Mouse (Mus musculus) heart, postnatal 0 days (tissue): ENCODE measurements around the gene Irf3. TPM values are rescaled to one million over a fixed set of nuclear protein-coding genes. Genes with fewer than 3 reads are reported as not detected.

Experiments used
- ATAC-seq: fragments of 200-750 bp; cut with Nextera tagmentation; 2 replicates; pipeline ENCODE4 v1.8.0; 2017; ENCODE audit warnings: low read depth, moderate number of reproducible peaks, moderate library complexity; ENCODE audit not compliant: insufficient read depth
- DNase-seq: peaks from one replicate; pipeline ENCODE4 v3.0.0-alpha.2; 2016; ENCODE audit warnings: low spot score
- H3K27ac ChIP-seq: fragments of 300-500 bp; sonication (generic); 2 replicates; pipeline ENCODE4 v1.5.1; 2014; ENCODE audit warnings: low read depth, mild to moderate bottlenecking
- H3K27me3 ChIP-seq: fragments of 300-500 bp; sonication (generic); 2 replicates; pipeline ENCODE4 v1.6.1; 2014; ENCODE audit warnings: low read length, mixed read lengths; ENCODE audit not compliant: control insufficient read depth, insufficient read depth
- H3K36me3 ChIP-seq: fragments of 300-500 bp; sonication (generic); replicated peaks from 2 replicates; pipeline ENCODE4 v1.6.1; 2014; ENCODE audit warnings: low read length, mixed read lengths; ENCODE audit not compliant: control insufficient read depth, insufficient read depth
- H3K4me1 ChIP-seq: fragments of 300-500 bp; sonication (generic); 2 replicates; pipeline ENCODE4 v1.6.1; 2014; ENCODE audit warnings: antibody characterized with exemption; ENCODE audit not compliant: control insufficient read depth, insufficient read depth
- H3K4me2 ChIP-seq: fragments of 300-500 bp; sonication (generic); 2 replicates; pipeline ENCODE4 v1.6.1; 2014; ENCODE audit warnings: low read depth, mild to moderate bottlenecking, low read length, moderate library complexity
- H3K4me3 ChIP-seq: fragments of 300-500 bp; sonication (generic); 2 replicates; pipeline ENCODE4 v1.5.1; 2014; ENCODE audit warnings: low read depth, low read length
- H3K9ac ChIP-seq: fragments of 300-500 bp; sonication (generic); replicated peaks from 2 replicates; pipeline ENCODE4 v1.6.1; 2014; ENCODE audit warnings: low read depth, low read length, mixed read lengths
- H3K9me3 ChIP-seq: fragments of 300-500 bp; sonication (generic); replicated peaks from 2 replicates; pipeline ENCODE4 v1.6.1; 2016; ENCODE audit warnings: low read length; ENCODE audit not compliant: control insufficient read depth
- CTCF ChIP-seq: IDR thresholded peaks from 2 replicates; pipeline ENCODE4 v1.5.1; 2016; ENCODE audit warnings: antibody characterized with exemption, control low read depth, low read depth
- EP300 ChIP-seq: IDR thresholded peaks from 2 replicates; pipeline ENCODE4 v1.6.1; 2016; ENCODE audit warnings: antibody characterized with exemption, low read depth
- WGBS: fragments of 180-500 bp; shearing (Covaris S2); extraction: QIAGEN DNeasy Blood & Tissue Kit; methylation state at CpG from one replicate; pipeline ENCODE4 v1.1.7; 2014; 5-methylcytosine and 5-hydroxymethylcytosine counted together
- polyA plus RNA-seq: library from polyadenylated mRNA; unstranded; fragments of >200 nt; fragmentation: Nextera tagmentation; extraction: Ambion mirVana; gene quantifications from 2 replicates; pipeline ENCODE4 v1.2.1, GENCODE M21; 2015
- total RNA-seq: library from RNA; depleted of rRNA; stranded (reverse); fragments of >200 nt; gene quantifications from 2 replicates; pipeline ENCODE4 v1.2.3, GENCODE M21; 2014; ENCODE audit warnings: low replicate concordance

The Irf3 gene
- total and polyA plus RNA-seq, 2 experiments from 2014 or later, result 44.8 to 61.1 TPM

GRCm38 (mm10) chr7:45000539-45001114, 3.2 kb downstream of the Irf3 start:
- H3K27me3 ChIP-seq, result no peaks in the 10 kb centered on the region
- no peaks in the 10 kb centered on the region for H3K9me3 ChIP-seq
- no peak overlapping the region for H3K4me2 ChIP-seq
- peaks cover 50% of the 10 kb centered on the region for H3K36me3 ChIP-seq
- H3K4me3 ChIP-seq, result no peak overlapping the region
- WGBS, result 73% methylated on average over 21 of the region's 21 CpGs
- TF ChIP-seq CTCF, result no peak
- no peak for TF ChIP-seq EP300
- ATAC-seq, result no peak
- 0 out of 2 replicates have a peak overlapping the region, but pooled peaks have one; percentile 18 for H3K27ac ChIP-seq
- DNase-seq, result no peak
- H3K9ac ChIP-seq, result no peak overlapping the region
- H3K4me1 ChIP-seq, result peaks cover 17% of the 10 kb centered on the region

DNA sequence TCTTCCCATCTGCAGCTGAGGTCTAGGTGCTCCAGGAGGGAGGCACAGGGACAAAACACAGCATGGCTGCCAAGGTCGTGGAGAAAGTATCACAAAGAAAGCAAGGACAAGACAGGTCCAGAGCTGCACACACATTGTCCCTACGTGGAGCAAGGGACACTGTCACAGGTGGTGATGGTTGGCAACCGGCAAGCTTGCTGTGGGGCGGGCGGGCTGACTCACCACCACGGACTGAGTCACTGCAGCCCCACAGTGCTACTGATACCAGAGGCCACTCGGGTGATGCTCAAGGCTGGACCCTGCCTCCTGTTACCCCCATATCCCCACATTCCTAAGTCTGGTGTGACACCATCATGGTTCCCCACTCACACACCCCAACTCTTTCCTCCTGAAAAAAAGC, 5.0 kb downstream of the Irf3 start:
- Histone ChIP-seq H3K9me3 (no peaks in the 10 kb centered on the region), H3K9ac (no peak overlapping the region), H3K4me2 (no peak overlapping the region), H3K27me3 (no peaks in the 10 kb centered on the region), H3K4me1 (peaks cover 11% of the 10 kb centered on the region; the same call in 1 of the 2 replicates), H3K36me3 (peaks cover 68% of the 10 kb centered on the region), H3K4me3 (no peak overlapping the region), H3K27ac (no peak overlapping the region)
- ATAC-seq, result no peak
- WGBS, result 72% methylated on average over 7 of the region's 7 CpGs
- DNase-seq, result no peak
- TF ChIP-seq CTCF, result no peak
- no peak for TF ChIP-seq EP300

DNA sequence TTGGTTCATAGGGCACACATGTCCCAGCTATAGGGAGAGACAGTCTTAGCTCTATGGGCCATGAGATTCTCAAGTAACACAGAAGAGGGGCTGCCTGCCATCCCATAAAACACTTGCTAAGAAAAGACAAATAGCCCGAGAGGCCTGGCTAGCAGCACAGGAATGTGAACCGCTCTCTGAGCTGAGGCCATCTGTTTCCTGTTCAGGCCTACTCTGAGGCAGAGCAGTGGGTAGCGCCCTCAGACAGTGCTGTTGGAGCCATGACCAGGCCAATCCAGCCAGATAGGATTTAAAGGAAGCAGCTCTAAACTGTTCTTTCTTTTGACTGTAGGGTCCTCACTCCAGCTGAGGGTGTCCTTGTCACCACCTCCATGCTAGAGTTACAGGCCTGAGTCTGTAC, 7.1 kb downstream of the Irf3 start:
- Histone ChIP-seq H3K4me1 (peaks cover 5% of the 10 kb centered on the region; the same call in 1 of the 2 replicates), H3K4me3 (no peak overlapping the region), H3K9me3 (no peaks in the 10 kb centered on the region), H3K27ac (peak overlapping the region; percentile 49), H3K9ac (no peak overlapping the region), H3K27me3 (no peaks in the 10 kb centered on the region), H3K36me3 (peaks cover 89% of the 10 kb centered on the region), H3K4me2 (no peak overlapping the region)
- ATAC-seq (peak; percentile 53), DNase-seq (peak; percentile 26)
- 50% methylated on average over 3 of the region's 3 CpGs for WGBS
- no peak for TF ChIP-seq CTCF

DNA sequence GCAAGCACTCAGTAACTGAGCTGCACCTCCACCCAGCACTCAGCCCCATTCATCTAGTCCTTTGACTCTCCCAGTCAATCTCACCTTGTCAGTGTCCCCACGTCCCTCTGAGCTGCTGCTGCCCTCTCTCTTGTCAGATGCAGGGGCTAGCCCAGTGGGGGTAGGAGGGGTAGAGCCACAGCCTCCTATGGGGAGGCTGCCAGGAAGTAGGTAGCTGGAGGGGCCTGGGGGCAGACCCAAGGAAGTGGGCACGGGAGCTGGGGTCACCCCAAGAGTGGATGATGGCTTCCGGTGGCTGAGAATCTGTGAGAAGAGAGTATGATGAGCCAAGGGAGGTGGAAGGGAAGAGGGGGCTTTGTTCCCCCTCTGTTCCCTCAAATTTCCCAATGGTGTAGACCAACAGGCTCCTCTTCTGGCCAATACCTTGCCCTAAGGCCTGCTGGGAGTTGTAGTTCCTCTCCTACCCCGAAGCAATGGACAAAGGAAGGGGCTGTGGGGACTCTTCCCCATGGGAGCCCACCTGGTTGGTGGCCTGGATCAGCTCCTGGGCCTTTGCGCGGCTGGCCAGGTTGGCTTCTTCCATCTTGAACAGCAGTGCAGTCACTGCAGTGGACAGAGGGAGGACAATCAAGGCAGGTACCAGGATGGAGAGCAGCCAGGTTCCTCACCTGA, 8.0 kb downstream of the Irf3 start:
- Histone ChIP-seq H3K9me3 (no peaks in the 10 kb centered on the region), H3K36me3 (peaks cover 97% of the 10 kb centered on the region), H3K4me1 (no peaks in the 10 kb centered on the region), H3K4me3 (no peak overlapping the region), H3K27me3 (no peaks in the 10 kb centered on the region), H3K27ac (no peak overlapping the region), H3K9ac (no peak overlapping the region), H3K4me2 (no peak overlapping the region)
- DNase-seq, result no peak
- ATAC-seq, result no peak
- TF ChIP-seq EP300, result no peak
- 79% methylated on average over 6 of the region's 6 CpGs for WGBS

DNA sequence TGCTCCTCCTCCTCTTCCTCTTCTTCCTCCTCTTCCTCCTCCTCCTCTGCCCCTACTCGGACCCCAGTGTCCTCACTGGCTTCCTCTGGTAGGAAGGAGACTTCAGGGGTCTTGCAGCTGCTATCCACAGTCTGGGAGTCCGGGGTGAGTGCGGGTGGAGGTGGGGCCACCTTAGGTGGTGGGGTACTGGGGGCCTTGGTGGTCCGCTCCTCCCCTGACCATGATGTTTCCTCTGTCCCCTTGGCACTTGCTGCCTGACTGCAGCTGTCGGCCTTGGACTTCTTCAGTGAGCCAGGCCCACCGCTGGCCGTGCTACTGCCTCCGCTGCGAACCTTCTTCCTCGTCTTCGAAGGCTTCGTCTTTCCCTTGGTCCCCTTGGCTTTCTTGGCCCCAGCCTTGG, 9.1 kb downstream of the Irf3 start:
- no peak overlapping the region for H3K4me2 ChIP-seq
- H3K9me3 ChIP-seq, result no peaks in the 10 kb centered on the region
- no peaks in the 10 kb centered on the region for H3K4me1 ChIP-seq
- no peak overlapping the region for H3K4me3 ChIP-seq
- WGBS, result 91% methylated on average over 12 of the region's 12 CpGs
- H3K27me3 ChIP-seq, result no peaks in the 10 kb centered on the region
- ATAC-seq (no peak), DNase-seq (no peak)
- H3K27ac ChIP-seq, result no peak overlapping the region
- peaks cover 95% of the 10 kb centered on the region for H3K36me3 ChIP-seq
- TF ChIP-seq CTCF (no peak), EP300 (no peak)
- H3K9ac ChIP-seq, result no peak overlapping the region

DNA sequence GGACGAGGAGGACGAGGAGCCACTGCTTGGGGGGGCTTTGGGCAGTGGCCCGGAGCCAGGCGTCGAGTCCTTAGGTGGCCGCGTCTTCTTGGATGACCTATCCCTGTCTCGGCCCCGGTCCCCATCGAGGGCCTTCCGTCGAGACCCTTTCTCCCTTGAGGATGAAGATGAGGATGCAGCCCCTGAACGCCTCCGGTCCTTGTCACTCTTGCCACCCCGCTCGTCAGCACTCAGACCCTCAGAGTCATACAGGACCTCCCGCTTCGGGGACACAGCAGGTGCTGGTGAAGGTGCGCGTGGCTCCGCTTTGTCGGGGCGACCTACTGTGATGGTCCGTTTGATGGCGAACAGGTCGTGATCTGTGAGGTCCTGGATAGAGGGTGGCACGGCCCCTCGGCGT, 9.7 kb downstream of the Irf3 start:
- ATAC-seq, result no peak
- Histone ChIP-seq H3K4me3 (no peak overlapping the region), H3K36me3 (peaks cover 95% of the 10 kb centered on the region)

More for the DNA sequence above, 9.7 kb downstream of the Irf3 start:
- 91% methylated on average over 29 of the region's 29 CpGs for WGBS
- TF ChIP-seq EP300 (no peak), CTCF (no peak)
- H3K27ac ChIP-seq, result no peak overlapping the region
- no peaks in the 10 kb centered on the region for H3K9me3 ChIP-seq
- H3K4me2 ChIP-seq, result no peak overlapping the region
- no peaks in the 10 kb centered on the region for H3K27me3 ChIP-seq
- no peak overlapping the region for H3K9ac ChIP-seq
- no peak for DNase-seq
- no peaks in the 10 kb centered on the region for H3K4me1 ChIP-seq
